Mouse (Mus musculus) adrenal gland, adult 2 months (tissue): ENCODE data around the gene Zfp639. TPM values are rescaled to one million over a fixed set of nuclear protein-coding genes. Genes with fewer than 3 reads are reported as not detected.

ENCODE experiments used
- DNase-seq: peaks from one replicate; pipeline ENCODE4 v3.0.0; 2021
- long read RNA-seq: library from polyadenylated mRNA; stranded (forward); transcript quantifications from one replicate; pipeline ENCODE4 v2.0.0, GENCODE M21; 2021
- polyA plus RNA-seq: library from polyadenylated mRNA; depleted of rRNA; stranded (reverse); fragments of >200 nt; gene quantifications from 2 replicates; pipeline ENCODE4 v1.2.3, GENCODE M21; 2012; rRNA removed
- total RNA-seq, 2 experiments: library from RNA; stranded (reverse); gene quantifications; 2 replicates each; pipeline ENCODE4 v1.2.3; 2021

The Zfp639 gene
- total RNA-seq = 10 to 100 TPM; 30.7 to 31.9 TPM
- polyA plus RNA-seq = 14.1 and 19.7 TPM in 2 replicates
- long read RNA-seq, transcript Zfp639-202 (7 exons, 1,988 nt) = major isoform, 14 of 27 reads
- long read RNA-seq, partial matches to known transcripts = 5 of 27 reads
- long read RNA-seq, other reads (novel, unspliced or antisense) = 7 of 27 reads

DNA sequence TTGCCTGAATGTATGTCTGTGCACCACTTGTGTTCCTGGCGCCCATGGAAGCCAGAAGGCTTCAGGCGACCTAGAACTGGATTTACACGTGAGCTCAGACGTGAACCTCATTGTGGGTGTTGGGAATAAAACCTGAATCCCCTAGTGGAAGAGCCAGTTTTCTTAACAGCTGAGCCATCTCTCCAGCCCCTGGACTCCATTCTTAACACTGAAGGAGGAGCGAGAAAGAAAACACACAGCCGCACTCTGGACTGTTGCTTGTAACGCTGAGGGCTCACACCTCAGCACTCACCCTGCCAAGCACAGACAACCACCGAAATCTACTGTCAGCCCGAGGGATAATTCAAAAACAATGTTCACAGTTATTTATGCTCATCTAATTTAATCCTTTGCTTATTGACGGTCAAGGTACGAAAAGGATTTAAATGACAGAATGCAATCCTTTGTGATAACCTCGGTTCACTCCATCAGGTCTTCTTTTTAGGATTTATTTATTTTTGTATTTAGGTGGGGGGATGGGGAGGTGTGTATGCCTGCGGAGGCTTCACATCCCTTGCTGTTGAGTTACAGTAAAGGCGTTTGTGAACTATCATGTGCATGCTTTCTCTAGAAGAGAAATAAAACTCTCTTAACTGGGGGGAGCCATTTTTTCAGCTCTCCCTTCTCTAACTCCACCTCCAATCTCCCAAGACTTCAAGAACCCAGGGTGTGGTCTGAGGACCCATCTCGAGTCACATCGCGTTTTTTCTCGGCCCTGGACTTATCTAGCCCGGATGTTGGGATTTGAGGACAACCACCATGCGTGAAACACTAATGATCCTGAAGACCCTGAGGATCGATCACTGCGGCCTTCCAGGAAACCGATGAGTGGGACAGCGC lies at the start of gene Zfp639:
TSS of gene Zfp639 (plus strand) at position 764 of the 879 bp plus-strand sequence.
- DNase-seq = no peak

DNA sequence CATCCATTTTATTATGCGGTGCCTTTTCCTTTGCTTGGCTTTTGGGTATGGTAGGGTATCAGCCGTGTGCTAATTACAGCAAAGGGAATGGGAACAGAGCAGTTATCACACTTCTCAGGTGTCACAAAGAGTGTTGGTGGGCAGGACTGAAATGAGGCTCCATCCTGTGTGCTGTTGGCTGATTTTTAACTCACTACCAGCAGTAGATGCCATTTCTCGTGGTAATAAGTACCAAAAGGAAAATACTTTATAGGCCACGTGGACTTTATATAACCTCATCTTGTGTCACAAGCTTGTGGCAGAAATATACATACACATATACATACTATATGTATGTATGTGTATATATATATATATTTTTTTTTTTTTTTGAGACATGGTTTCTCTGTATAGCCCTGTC lies 42.7 kb upstream of the Zfp639 start:
- no peak for DNase-seq

DNA sequence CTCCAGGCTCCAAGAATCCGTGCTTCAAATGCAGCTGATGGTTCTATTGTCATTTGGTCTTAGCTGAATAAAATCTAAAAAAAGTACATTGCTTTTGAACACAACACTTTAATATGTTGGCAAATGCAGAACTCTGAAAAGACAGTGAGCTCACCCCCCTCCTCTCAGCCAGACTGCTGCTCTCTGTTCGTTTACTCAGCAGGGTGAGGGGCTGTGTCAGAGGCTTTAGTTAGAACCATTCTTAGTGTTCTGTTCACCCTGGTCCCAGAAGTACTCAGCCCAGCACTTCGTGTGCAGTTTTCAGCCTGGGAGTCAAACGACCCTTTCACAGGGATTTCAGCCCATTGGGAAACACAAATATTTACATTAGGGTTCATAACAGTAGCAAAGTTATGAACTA lies 41.6 kb upstream of the Zfp639 start:
- DNase-seq = no peak

DNA sequence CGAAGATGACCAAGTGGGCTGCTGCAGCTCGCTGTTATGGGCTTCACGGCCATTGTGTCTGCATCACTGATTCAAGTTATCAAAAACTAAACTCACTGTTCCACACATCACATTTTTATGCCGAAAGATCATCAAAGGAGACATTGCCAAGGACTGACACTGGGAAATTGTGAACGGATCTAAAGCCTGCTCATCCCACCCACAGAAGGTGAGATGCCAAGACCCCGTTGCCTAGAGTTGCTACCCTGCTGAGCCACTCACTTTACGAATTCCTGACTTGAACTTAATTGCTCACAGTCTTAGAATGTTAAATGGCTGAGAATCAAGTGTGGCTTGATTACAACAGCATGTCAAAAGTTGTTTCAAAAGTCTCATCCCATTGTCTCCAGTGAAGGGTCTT lies 39.6 kb upstream of the Zfp639 start:
- DNase-seq = no peak

DNA sequence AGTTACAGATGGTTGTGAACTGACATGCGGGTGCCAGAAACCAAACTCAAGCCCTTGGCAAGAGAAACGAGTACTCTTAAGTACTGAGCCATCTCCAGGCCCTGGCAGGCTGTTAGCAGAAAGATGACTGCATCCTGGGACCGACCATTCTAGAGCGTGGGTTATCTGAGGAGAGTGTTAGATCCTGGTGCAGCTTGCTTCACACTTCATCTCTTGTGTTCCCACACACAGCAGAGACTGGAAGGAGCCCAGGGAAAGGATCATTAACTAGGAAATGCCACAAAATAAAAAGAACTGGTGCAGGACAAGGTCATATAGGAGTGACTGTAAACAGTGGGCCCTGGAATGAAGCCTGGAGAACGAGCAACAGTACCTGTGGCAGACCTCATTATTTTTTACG lies 39.0 kb upstream of the Zfp639 start:
- no peak for DNase-seq

DNA sequence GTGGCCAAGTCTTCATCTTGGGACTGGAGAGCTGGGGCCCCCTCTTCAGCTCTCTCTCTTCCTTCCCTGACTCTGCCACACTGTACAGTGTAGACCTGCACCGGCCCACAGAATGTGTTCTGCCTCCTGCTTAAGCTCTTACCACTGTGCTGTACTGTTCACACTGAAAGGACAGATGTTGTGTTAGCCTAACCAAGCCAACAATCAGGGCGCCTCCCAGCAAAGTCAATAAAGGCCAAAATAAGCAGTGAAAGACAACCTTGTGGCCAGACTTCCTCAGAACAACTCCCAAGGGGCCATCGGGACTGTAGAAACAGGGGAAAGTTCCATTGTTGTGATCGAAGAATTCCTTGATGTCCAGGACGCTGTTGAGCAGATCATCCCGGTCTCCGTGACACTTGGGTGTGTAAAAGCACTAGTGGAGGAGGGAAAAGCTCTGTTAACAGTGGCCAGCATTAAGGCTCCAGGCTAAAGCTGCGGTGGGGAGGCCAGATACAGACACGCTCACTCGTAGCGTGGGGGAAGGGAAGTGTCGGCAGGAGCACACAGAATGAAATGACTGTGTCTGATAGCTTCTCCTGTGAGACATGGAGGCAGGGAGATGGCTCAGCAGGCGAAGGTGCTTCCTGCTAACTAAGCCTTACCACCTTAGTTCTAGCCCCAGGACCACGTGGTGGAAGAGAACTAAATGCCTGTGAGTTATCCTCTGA lies 37.7 kb upstream of the Zfp639 start:
- no peak for DNase-seq

DNA sequence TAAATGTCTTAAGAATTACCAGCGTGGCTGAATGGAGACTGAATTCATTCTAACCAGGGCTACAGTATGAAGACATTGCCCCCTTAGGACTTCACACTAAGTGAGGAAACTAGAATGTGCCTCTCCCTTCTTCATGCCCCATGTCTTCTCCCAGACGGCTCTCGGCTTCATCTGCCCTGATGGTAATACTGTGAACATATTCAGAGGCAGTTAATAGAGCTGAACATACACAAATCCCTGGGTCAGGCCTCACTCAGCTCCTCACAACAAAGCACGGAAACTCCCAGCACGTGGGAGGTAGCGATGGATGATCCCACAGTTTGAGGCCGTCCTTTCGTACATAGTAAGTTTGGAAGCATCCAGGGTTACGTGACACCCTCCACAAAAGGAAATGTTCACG lies 36.9 kb upstream of the Zfp639 start:
- DNase-seq = no peak

DNA sequence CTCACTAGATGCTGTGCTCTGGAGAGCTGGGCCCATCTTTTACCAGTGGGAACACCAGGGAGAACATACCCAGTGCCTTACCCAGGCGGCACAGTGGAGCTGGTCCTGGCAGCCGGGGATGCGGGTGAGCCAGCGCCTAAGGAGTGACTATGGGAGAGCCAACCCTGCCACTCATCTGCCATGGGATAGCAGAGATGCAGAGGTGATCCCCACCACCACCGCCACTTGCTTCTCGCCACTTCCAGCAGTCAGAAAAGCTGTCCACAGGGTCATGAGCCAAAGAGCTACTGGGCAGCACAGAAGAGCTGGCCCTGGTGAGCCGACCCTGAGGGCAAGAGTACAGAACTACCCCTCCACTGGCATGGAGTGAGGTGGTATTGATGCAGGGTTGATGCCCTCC lies 30.1 kb upstream of the Zfp639 start:
- no peak for DNase-seq

DNA sequence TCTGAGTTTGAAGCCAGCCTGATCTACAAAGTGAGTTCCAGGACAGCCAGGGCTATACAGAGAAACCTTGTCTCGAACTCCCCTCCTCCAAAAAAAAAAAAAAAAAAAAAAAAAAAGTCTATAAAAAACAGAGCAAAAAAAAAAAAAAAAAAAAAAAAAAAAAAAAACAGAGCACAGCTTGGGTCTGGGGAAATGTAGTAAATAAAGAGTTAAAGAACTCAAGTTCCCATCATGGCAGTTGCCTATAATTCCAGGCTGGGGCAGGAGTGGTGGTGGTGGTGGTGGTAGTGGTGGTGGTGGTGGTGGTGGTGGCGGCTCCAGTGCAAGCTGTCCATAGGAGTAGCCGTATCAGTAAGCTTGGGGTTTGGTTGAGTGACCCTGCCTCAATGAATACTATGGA lies 27.0 kb upstream of the Zfp639 start:
- DNase-seq = no peak

DNA sequence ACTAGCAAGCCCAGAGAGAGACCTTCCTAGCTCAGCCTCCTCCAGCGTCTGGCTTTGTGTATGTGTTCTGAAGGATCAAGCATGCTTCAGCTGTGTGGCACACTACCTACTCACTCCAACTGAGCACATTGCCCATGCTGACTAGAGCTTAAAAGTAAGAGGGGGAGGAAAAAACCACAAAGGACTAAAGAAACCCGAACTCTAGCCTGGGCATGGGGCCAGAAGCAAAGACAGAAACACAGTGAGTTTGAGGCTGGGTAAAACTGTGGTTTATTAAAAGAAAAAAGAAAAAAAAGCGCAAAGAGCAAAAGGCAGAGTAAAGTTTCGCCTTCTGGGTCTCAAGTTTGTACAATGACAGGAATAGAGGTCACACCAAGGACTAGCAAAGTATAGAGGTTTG lies 23.5 kb upstream of the Zfp639 start:
- no peak for DNase-seq

DNA sequence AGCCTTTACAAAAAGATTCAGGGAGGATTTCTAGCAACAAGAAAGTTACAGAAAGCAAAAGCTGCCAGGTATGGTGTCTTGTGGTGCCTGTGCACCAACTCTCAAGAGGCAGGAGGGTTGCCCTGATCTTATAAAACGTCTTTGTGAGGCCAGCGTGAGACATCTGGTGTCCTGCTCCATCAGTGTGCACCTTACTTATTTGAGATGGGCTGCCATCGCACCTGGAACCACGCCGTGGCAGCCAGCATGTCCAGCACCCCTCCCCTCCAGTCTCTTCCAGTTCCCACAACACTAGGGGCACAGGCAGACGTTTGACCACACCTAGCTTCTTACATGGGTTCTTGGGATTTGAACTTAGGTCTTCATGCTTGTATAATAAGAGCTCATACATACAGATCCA lies 21.9 kb upstream of the Zfp639 start:
- DNase-seq = no peak

DNA sequence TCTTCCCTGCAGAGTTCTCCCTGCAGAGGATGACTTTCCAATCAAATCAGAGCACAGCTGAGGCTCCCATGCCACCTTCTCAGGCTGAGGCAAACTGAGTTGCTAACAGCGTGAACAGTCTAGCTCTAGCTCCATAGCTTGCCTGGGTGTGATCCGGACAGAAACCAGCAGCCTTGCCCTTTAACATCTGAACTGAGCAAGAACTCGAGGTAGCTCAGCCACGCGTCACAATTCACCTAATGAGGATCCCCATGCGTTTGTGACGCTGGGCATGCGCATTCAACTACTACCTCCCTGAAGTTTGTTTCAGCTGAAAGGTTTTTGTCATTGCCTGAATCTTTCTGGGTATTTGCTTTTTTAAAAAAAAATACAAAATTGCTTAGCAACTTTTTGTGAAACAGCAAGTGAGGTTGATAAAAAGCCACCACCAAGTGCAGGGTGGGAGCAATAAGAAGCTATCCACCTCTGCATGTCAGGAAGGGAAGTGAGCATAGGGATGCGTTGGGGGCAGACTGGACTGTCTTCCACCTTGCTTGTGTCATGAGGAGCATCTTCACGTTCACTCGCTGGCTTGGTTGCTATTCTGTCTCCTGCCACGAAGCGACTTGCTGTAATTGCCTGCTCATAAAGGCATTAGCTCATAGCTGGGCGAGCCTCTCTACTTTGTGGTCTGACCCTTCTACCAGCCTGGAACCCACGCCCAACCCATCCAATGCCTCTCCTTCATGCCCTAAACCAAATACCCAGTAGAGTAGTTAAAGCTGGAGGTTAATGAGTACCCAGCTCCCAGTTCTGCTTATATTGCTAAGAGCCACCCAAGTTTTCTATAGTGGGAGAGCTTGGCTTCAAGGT lies 19.8 kb upstream of the Zfp639 start:
- no peak for DNase-seq

DNA sequence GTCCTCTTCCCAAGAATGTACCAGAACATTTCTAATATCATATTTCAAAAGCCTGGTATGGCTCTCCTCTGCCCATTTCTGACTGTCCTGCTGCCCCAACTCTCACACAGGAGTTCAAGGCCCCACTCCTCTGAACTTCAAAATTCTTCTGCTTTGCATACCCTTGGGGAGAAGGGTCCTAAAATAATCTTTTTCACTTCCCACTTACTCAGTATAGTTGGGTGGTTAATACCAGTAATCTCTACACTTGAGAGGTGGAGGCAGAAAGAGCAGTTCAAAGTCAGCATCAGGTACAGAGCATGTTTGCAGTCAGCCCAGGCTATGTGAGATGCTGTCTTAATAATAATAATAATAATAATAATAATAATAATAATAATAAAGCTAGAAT lies 19.1 kb upstream of the Zfp639 start:
- no peak for DNase-seq

DNA sequence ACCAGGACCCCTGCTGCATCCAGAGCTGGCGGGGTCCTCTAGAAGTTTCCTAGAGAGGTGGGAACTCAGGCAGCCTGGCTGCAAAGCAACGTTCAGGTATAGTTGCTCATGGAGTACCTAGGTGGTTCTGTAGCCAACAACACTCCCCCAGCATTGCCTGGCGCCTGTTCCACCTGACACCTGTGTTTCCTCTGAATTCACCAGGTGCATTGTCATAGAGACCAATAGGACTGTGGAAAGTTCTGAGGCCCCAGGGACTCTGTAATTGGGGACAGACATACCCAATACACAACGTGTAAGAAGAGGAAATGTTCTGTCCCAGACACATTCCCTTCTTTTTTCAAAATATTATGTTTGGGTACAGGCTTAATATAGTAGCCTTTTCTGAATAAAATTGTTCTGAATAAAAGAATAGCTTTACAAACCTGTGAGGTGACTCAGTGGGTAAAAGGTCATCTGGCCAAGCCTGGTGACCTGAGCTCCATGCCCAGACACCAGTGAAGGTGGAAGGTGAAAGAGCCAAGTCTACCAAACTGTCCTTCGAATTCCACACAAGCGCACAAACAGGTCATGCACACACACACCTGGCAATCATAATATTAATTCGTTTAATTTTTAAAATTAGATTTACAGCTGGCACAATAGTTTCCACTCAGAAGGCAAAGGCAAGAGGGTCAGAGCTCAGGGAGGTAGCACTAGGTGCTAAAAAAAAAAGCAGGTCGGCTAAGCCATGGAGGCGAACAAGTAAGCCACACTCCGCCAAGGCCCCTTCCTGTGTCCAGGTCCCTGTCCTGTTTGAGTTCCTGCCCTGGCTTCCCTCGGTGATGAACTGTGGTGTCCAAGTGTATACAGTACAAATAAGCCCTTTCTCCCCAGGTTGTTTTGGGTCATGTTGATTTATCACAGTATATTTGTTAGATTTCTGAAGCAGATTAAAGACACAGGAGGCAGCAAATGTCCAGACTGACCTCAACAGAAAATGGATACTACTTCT lies 17.7 kb upstream of the Zfp639 start, which contains the start of gene Kcnmb3:
TSS of gene Kcnmb3 (minus strand) at position 135 of the 994 bp plus-strand sequence.
- DNase-seq = no peak

DNA sequence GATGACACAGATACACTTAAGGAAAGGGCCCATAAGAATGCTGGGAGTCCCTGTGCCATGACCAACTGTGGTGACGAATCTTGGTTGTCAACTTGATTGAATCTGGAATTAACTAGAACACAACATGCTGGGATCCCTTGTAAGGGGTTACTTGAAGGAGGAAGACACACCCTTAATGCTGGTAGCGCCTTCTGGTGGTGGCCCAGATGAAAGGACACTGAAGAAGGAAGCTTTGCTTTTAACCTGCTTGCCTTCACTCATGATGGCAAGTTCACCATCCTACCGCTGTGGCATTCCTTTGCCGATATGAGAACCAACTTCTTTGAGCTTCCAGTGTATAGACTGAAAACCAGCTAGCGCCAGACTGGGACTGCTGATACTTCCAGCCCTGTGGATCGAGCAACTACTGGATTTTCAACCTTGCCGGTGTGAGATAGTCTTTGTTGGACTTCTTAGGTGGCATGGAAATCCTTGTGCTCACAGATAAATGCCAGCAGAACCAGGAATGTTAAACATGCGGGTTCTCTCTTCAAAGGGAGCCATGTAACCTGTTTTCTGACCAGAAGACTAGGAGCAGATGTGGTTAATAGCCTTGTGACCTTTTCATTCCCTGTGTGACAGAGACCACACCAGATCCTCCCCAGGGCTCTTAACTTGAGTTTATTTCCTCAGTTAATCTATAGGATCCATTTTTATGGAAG lies 15.5 kb upstream of the Zfp639 start:
- DNase-seq = no peak

DNA sequence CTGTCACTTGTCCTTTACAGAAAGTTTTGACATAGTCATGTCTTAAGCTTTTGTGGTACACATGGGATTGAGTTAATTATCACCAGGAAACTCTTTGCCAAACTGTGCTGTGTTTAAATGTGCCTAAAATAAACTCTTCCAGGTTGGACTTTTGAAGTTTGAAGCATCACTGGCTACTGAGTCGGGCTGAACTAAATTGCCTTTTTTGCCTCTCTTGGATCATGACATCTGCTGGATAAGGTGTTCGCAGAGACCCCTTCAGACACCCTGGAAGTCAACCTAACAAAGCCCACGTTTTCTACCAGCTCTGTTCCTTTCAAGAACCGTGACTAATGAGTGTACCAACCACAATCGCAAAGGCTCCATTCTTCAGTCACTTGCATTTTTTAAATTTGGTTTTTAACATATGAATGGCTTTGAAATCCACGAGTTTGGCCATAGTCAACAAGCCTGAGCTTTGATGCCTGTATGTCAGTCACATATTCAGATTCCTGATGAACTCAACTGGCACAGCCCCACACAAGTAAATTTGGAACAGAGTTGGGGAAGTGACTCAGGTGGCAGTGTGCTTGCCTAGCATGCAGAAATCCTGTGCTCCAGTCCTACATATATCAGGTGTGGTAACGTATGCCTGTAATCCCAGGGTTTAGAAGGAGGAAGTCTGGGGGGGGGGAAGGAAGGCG lies 14.8 kb upstream of the Zfp639 start:
- DNase-seq = no peak

DNA sequence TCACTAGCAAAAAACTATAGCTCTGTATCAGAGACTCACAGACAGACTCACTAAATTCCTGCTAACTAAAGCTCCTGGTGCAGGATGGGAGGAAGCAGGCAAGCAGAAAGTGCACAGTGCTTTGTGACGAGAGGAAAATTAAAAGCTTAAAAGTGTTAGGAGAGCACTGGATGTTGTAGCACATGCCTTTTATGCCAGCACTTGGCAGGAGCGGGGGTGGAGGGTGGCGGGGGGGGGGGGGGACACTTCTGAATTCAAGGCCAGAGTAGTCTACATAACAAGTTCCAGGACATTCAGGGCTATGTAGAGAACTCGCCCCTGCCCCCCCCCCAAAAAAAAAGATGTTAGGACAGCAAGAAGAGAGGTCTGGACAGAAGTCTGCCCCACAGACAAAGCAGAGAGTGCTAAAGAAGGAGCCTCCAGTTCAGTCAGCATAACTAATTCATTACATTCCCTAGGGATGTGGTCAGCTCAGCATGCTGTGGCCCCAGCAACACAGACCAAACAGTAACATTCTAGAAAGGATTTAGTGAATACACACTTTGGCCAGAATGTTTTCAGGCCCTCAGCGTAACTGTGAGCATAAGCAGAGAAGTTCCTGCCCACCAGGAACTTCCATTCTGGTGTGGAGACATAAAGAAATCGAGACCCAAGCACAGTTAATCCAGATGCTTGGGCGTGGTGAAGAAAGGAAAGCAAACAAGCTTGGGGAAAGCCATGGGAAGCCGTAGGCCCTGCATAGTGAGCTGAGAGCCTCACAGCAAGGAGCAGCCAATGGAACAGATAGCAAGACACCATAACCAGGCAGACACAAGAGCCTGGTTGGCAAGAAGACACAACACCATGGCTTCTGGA lies 14.0 kb upstream of the Zfp639 start:
- no peak for DNase-seq

DNA sequence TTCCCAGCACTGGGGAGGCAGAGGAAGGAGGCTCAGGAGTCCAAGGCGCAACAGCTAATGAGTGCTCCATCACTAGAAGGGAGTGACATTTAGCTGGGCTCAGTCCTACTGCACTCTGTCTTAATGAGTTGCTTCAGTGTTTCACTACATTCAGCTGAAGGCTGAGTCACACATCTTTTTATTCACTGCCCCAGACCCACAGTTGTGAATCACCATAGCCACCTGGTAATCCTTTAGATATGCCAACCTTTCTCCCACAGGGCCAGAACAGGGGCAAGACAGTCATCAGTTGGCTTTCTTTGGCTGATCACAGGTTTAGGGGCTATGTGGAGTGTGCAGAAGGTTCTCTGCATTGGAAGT lies 13.4 kb upstream of the Zfp639 start:
- DNase-seq = peak; percentile 50

DNA sequence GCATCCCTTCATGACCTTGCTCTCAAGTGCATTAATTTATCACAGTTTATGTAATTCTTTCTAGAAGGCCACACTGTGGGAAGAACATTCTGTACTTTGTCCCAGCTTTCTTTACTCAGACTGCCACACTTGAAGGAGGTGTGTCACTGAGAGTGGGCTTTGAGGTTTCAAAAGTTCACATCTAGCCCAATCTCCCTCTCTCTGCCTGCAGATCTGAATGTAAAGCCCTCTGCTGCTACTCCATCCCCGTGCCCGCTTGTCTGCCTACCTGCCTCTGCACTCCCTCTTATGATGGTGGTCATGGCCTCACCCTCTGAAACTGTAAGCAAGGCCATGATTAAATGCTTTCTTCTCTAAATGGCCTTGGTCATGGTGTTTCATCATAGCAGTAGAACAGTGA lies 9.7 kb upstream of the Zfp639 start:
- DNase-seq = peak; percentile 57
